Mouse (Mus musculus) heart, postnatal 0 days (tissue): Measurements from ENCODE around the gene Nacc2. TPM values are rescaled to one million over a fixed set of nuclear protein-coding genes. Genes with fewer than 3 reads are reported as not detected.

Experiments
- ATAC-seq: fragments of 200-750 bp; cut with Nextera tagmentation; 2 replicates; pipeline ENCODE4 v1.8.0; 2017; ENCODE audit warnings: low read depth, moderate number of reproducible peaks, moderate library complexity; ENCODE audit not compliant: insufficient read depth
- DNase-seq: peaks from one replicate; pipeline ENCODE4 v3.0.0-alpha.2; 2016; ENCODE audit warnings: low spot score
- H3K27ac ChIP-seq: fragments of 300-500 bp; sonication (generic); 2 replicates; pipeline ENCODE4 v1.5.1; 2014; ENCODE audit warnings: low read depth, mild to moderate bottlenecking
- H3K27me3 ChIP-seq: fragments of 300-500 bp; sonication (generic); 2 replicates; pipeline ENCODE4 v1.6.1; 2014; ENCODE audit warnings: low read length, mixed read lengths; ENCODE audit not compliant: control insufficient read depth, insufficient read depth
- H3K36me3 ChIP-seq: fragments of 300-500 bp; sonication (generic); replicated peaks from 2 replicates; pipeline ENCODE4 v1.6.1; 2014; ENCODE audit warnings: low read length, mixed read lengths; ENCODE audit not compliant: control insufficient read depth, insufficient read depth
- H3K4me1 ChIP-seq: fragments of 300-500 bp; sonication (generic); 2 replicates; pipeline ENCODE4 v1.6.1; 2014; ENCODE audit warnings: antibody characterized with exemption; ENCODE audit not compliant: control insufficient read depth, insufficient read depth
- H3K4me2 ChIP-seq: fragments of 300-500 bp; sonication (generic); 2 replicates; pipeline ENCODE4 v1.6.1; 2014; ENCODE audit warnings: low read depth, mild to moderate bottlenecking, low read length, moderate library complexity
- H3K4me3 ChIP-seq: fragments of 300-500 bp; sonication (generic); 2 replicates; pipeline ENCODE4 v1.5.1; 2014; ENCODE audit warnings: low read depth, low read length
- H3K9ac ChIP-seq: fragments of 300-500 bp; sonication (generic); replicated peaks from 2 replicates; pipeline ENCODE4 v1.6.1; 2014; ENCODE audit warnings: low read depth, low read length, mixed read lengths
- H3K9me3 ChIP-seq: fragments of 300-500 bp; sonication (generic); replicated peaks from 2 replicates; pipeline ENCODE4 v1.6.1; 2016; ENCODE audit warnings: low read length; ENCODE audit not compliant: control insufficient read depth
- CTCF ChIP-seq: IDR thresholded peaks from 2 replicates; pipeline ENCODE4 v1.5.1; 2016; ENCODE audit warnings: antibody characterized with exemption, control low read depth, low read depth
- EP300 ChIP-seq: IDR thresholded peaks from 2 replicates; pipeline ENCODE4 v1.6.1; 2016; ENCODE audit warnings: antibody characterized with exemption, low read depth
- WGBS: fragments of 180-500 bp; shearing (Covaris S2); extraction: QIAGEN DNeasy Blood & Tissue Kit; methylation state at CpG from one replicate; pipeline ENCODE4 v1.1.7; 2014; 5-methylcytosine and 5-hydroxymethylcytosine counted together
- polyA plus RNA-seq: library from polyadenylated mRNA; unstranded; fragments of >200 nt; fragmentation: Nextera tagmentation; extraction: Ambion mirVana; gene quantifications from 2 replicates; pipeline ENCODE4 v1.2.1, GENCODE M21; 2015
- total RNA-seq: library from RNA; depleted of rRNA; stranded (reverse); fragments of >200 nt; gene quantifications from 2 replicates; pipeline ENCODE4 v1.2.3, GENCODE M21; 2014; ENCODE audit warnings: low replicate concordance

Nacc2 gene
- total and polyA plus RNA-seq, 2 experiments from 2014 or later: 6.9 to 20.6 TPM

GRCm38 (mm10) chr2:26044216-26044615 lies 78.8 kb downstream of the Nacc2 start:
- Histone ChIP-seq H3K9ac (no peak overlapping the region), H3K27me3 (0 out of 2 replicates have a peak, but pooled peaks cover 4% of the 10 kb centered on the region), H3K27ac (no peak overlapping the region), H3K4me2 (no peak overlapping the region), H3K4me1 (peaks cover 9% of the 10 kb centered on the region; the same call in 1 of the 2 replicates), H3K4me3 (no peak overlapping the region), H3K9me3 (no peaks in the 10 kb centered on the region), H3K36me3 (no peaks in the 10 kb centered on the region)
- DNase-seq (no peak), ATAC-seq (no peak)
- TF ChIP-seq EP300 (no peak), CTCF (no peak)
- WGBS: 78% methylated on average over 9 of the region's 9 CpGs

- Histone ChIP-seq H3K27me3 (no peaks in the 10 kb centered on the region), H3K4me3 (no peak overlapping the region), H3K27ac (no peak overlapping the region), H3K36me3 (no peaks in the 10 kb centered on the region), H3K9ac (no peak overlapping the region), H3K4me1 (peaks cover 9% of the 10 kb centered on the region; the same call in 1 of the 2 replicates), H3K4me2 (no peak overlapping the region), H3K9me3 (no peaks in the 10 kb centered on the region)
- 87% methylated on average over 3 of the region's 3 CpGs for WGBS
- no peak for DNase-seq
- ATAC-seq: no peak
- no peak for TF ChIP-seq EP300
- TF ChIP-seq CTCF: no peak
Observed at GRCm38 (mm10) chr2:26042603-26043002, 80.4 kb downstream of the Nacc2 start.

GRCm38 (mm10) chr2:26041163-26041810 lies 81.7 kb downstream of the Nacc2 start:
- no peak for DNase-seq

GRCm38 (mm10) chr2:26039951-26040350 lies 83.1 kb downstream of the Nacc2 start:
- no peak overlapping the region for H3K4me2 ChIP-seq
- peaks cover 15% of the 10 kb centered on the region for H3K4me1 ChIP-seq
- ATAC-seq (no peak), DNase-seq (no peak)
- H3K36me3 ChIP-seq: no peaks in the 10 kb centered on the region
- H3K4me3 ChIP-seq: no peak overlapping the region
- no peaks in the 10 kb centered on the region for H3K9me3 ChIP-seq
- no peak overlapping the region for H3K9ac ChIP-seq
- TF ChIP-seq CTCF: no peak
- no peak for TF ChIP-seq EP300
- H3K27ac ChIP-seq: no peak overlapping the region
- 50% methylated on average over 14 of the region's 14 CpGs for WGBS
- H3K27me3 ChIP-seq: no peaks in the 10 kb centered on the region

More at GRCm38 (mm10) chr2:26041163-26041810, 81.7 kb downstream of the Nacc2 start:
- no peak overlapping the region for H3K27ac ChIP-seq
- peak; percentile 27; the same call in 1 of the 2 replicates for ATAC-seq
- H3K4me1 ChIP-seq: peaks cover 15% of the 10 kb centered on the region
- H3K9ac ChIP-seq: no peak overlapping the region
- TF ChIP-seq CTCF: no peak
- no peak for TF ChIP-seq EP300
- no peaks in the 10 kb centered on the region for H3K9me3 ChIP-seq
- no peaks in the 10 kb centered on the region for H3K27me3 ChIP-seq
- no peaks in the 10 kb centered on the region for H3K36me3 ChIP-seq
- H3K4me3 ChIP-seq: no peak overlapping the region
- H3K4me2 ChIP-seq: no peak overlapping the region
- WGBS: 33% methylated on average over 14 of the region's 14 CpGs

GRCm38 (mm10) chr2:26037386-26037785 lies 85.6 kb downstream of the Nacc2 start:
- H3K27ac ChIP-seq: peak overlapping the region; percentile 12
- H3K9ac ChIP-seq: no peak overlapping the region
- no peak overlapping the region for H3K4me3 ChIP-seq
- H3K4me2 ChIP-seq: no peak overlapping the region
- peaks cover 15% of the 10 kb centered on the region for H3K4me1 ChIP-seq
- 4% methylated on average over 6 of the region's 6 CpGs for WGBS
- peak; percentile 84 for ATAC-seq
- DNase-seq: peak; percentile 62
- no peaks in the 10 kb centered on the region for H3K36me3 ChIP-seq
- no peak for TF ChIP-seq EP300
- H3K27me3 ChIP-seq: no peaks in the 10 kb centered on the region
- no peaks in the 10 kb centered on the region for H3K9me3 ChIP-seq
